Mouse (Mus musculus): ENCODE data around the gene 4933412E24Rik. TPM values are rescaled to one million over a fixed set of nuclear protein-coding genes. Genes with fewer than 3 reads are reported as not detected.

4933412E24Rik gene
- not detected for polyA plus RNA-seq (2015; fragmentation: Illumina TruSeq; extraction: RNeasy Lipid Tissue Mini Kit (QIAGEN cat#74804); ENCODE audit: insufficient read depth, low replicate concordance)

DNA sequence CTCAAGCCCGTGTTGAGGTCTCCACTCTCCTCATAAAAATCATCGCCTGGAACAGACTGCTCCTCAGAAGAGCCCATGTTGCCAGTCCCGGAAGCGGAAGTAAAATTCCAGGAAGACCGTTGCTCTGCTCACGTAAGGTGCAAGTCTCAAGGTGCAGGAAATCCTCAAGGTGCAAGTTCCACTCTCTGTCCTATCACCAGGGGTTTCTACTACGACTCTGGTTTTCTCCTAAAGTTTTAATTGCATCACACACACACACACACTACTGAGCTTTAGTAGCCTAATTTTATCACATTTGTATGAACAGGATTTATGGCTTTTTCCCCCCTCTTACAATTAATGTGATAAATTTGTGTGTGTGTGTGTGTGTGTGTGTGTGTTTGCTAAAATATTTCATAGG lies at the start of gene 4933412E24Rik:
TSS of gene 4933412E24Rik (minus strand) at position 101 of the 400 bp plus-strand sequence.

